Mouse (Mus musculus) testis, adult 2 months (tissue): Measurements from ENCODE around the gene Arl8b.

Experiments used
- CTCF ChIP-seq: fragments of 200-500 bp; IDR thresholded peaks from 2 replicates; pipeline ENCODE4 v1.5.1; 2012; ENCODE audit warnings: low read depth, mild to moderate bottlenecking, inconsistent platforms, low read length, moderate library complexity; ENCODE audit not compliant: control insufficient read depth, insufficient read depth, insufficient replicate concordance
- POLR2A ChIP-seq: fragments of 200-500 bp; IDR thresholded peaks from 2 replicates; pipeline ENCODE4 v1.6.1; 2012; ENCODE audit warnings: low read depth, mild to moderate bottlenecking, inconsistent platforms, low read length, moderate library complexity; ENCODE audit not compliant: control insufficient read depth

GRCm38 (mm10) chr6:108852986-108853385, 70.1 kb downstream of the Arl8b start:
- TF ChIP-seq POLR2A (no peak), CTCF (no peak)
